Comparison of ENCODE assay signal across 9 mouse cellular contexts in the genomic region with DNA sequence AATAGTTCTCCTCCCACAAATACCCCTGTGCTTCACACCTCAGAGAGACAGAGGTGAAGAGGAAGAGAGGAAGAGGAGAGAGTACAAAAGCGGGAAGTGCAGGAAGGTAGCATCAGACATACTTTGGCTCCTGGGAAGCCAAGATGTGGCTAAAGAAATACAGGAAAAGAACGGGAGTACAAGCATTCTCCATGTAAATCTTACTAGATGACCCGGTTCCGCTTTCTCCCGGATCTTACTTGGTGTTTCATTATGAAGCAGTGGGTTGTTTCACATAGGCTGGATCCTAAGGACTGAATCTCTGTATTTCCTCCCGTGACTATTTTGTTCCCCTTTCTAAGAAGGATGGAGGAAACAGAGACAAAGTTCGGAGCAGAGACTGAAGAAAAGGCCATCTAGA. TPM values are rescaled to one million over a fixed set of nuclear protein-coding genes. Genes with fewer than 3 reads are reported as not detected.
DNase-seq lines count a peak whose midpoint lies in the region; ATAC-seq lines count a peak whose summit lies in the region.
"Had no signal": no experiment of that assay in that cellular context is flagged by ENCODE, and none has a peak within 500 bp of the region (broad histone marks: within the 10 kb centered on the region; RNA-seq: fewer than 3 reads in every experiment).

No protein-coding gene starts in this region.

- WGBS in heart, embryonic 12.5 days, result 27% methylated on average over 7 of the region's 7 CpGs
- WGBS in neural tube, embryonic 12.5 days, result 28% methylated on average over 7 of the region's 7 CpGs
- 29% methylated on average over 7 of the region's 7 CpGs for WGBS in hindbrain, embryonic 16.5 days
- 57% methylated on average over 7 of the region's 7 CpGs for WGBS in stomach, embryonic 15.5 days

- peaks cover 50% of the 10 kb centered on the region for H3K4me1 ChIP-seq in heart, embryonic 12.5 days (replicated peaks)
- H3K4me1 ChIP-seq in neural tube, embryonic 12.5 days, result peaks cover 49% of the 10 kb centered on the region
- H3K4me1 ChIP-seq in hindbrain, embryonic 16.5 days (ENCODE audit: control insufficient read depth, insufficient read depth, low read depth, low read length), result peaks cover 32% of the 10 kb centered on the region
- H3K4me1 ChIP-seq in stomach, embryonic 15.5 days, result peaks cover 14% of the 10 kb centered on the region

- no peaks in the 10 kb centered on the region for H3K36me3 ChIP-seq in heart, embryonic 12.5 days
- H3K36me3 ChIP-seq in neural tube, embryonic 12.5 days, result no peaks in the 10 kb centered on the region
- no peaks in the 10 kb centered on the region for H3K36me3 ChIP-seq in hindbrain, embryonic 16.5 days (ENCODE audit: control insufficient read depth, insufficient read depth, low read length)
- H3K36me3 ChIP-seq in stomach, embryonic 15.5 days, result no peaks in the 10 kb centered on the region

- no peaks in the 10 kb centered on the region for H3K27me3 ChIP-seq in heart, embryonic 12.5 days (replicated peaks)
- no peaks in the 10 kb centered on the region for H3K27me3 ChIP-seq in neural tube, embryonic 12.5 days (replicated peaks)
- no peaks in the 10 kb centered on the region for H3K27me3 ChIP-seq in hindbrain, embryonic 16.5 days (replicated peaks; ENCODE audit: control insufficient read depth, insufficient read depth, low read length)
- no peaks in the 10 kb centered on the region; the same call in 1 of the 2 replicates for H3K27me3 ChIP-seq in stomach, embryonic 15.5 days (replicated peaks)

- no peak for ATAC-seq in heart, embryonic 12.5 days (ENCODE audit: insufficient number of reproducible peaks, low FRiP score)
- no peak for ATAC-seq in neural tube, embryonic 12.5 days (ENCODE audit: low FRiP score, low read depth)
- ATAC-seq in hindbrain, embryonic 16.5 days, result no peak
- no peak for ATAC-seq in stomach, embryonic 15.5 days (ENCODE audit: insufficient read depth, low FRiP score, low read depth)

- no peak for DNase-seq in heart, postnatal 25 days (ENCODE audit: low spot score)
- DNase-seq in neural tube, embryonic 10.5 days (ENCODE audit: extremely low spot score, low spot score), result no peak
- DNase-seq in layer of hippocampus, adult 9-11 months, result no peak
- no peak for DNase-seq in gastrocnemius, postnatal 10 days
- DNase-seq: liver had no signal

- peak overlapping the region; percentile 6; the same call in 1 of the 2 replicates for H3K4me3 ChIP-seq in heart, embryonic 12.5 days
- H3K4me3 ChIP-seq in neural tube, embryonic 12.5 days, result peak overlapping the region; percentile 9; the same call in 1 of the 2 replicates
- H3K4me3 ChIP-seq in hindbrain, embryonic 16.5 days (ENCODE audit: low read length), result no peak overlapping the region
- H3K4me3 ChIP-seq in stomach, embryonic 15.5 days (replicated peaks), result no peak overlapping the region

- peak overlapping the region; percentile 57 for H3K4me2 ChIP-seq in heart, embryonic 12.5 days
- peak overlapping the region; percentile 40 for H3K4me2 ChIP-seq in neural tube, embryonic 12.5 days (replicated peaks)
- H3K4me2 ChIP-seq in hindbrain, embryonic 16.5 days (ENCODE audit: low read length), result peak overlapping the region; percentile 18
- peak overlapping the region; percentile 23; the same call in 1 of the 2 replicates for H3K4me2 ChIP-seq in stomach, embryonic 15.5 days

- H3K9me3 ChIP-seq in heart, embryonic 12.5 days (replicated peaks), result no peaks in the 10 kb centered on the region
- no peaks in the 10 kb centered on the region for H3K9me3 ChIP-seq in neural tube, embryonic 12.5 days
- no peaks in the 10 kb centered on the region for H3K9me3 ChIP-seq in hindbrain, embryonic 16.5 days (ENCODE audit: control insufficient read depth, low read length)
- no peaks in the 10 kb centered on the region for H3K9me3 ChIP-seq in stomach, embryonic 15.5 days

- H3K9ac ChIP-seq in heart, embryonic 12.5 days, result 0 out of 2 replicates have a peak overlapping the region, but pooled peaks have one; percentile 42
- H3K9ac ChIP-seq in neural tube, embryonic 12.5 days, result no peak overlapping the region
- H3K9ac ChIP-seq in hindbrain, embryonic 16.5 days (ENCODE audit: low read depth, low read length), result no peak overlapping the region
- no peak overlapping the region for H3K9ac ChIP-seq in stomach, embryonic 15.5 days

- H3K27ac ChIP-seq in heart, embryonic 12.5 days (ENCODE audit: poor library complexity, severe bottlenecking), result peak overlapping the region; percentile 77
- H3K27ac ChIP-seq in neural tube, embryonic 12.5 days, result no peak overlapping the region
- H3K27ac ChIP-seq in hindbrain, embryonic 16.5 days (ENCODE audit: low read depth, low read length), result no peak overlapping the region; the same call in 1 of the 2 replicates
- H3K27ac ChIP-seq in stomach, embryonic 15.5 days, result peak overlapping the region; percentile 63; the same call in 1 of the 2 replicates

- intact Hi-C loops in heart, postnatal 25 days (cut with DNase I), result no loop called here

RNA-seq across cellular contexts. Expression of a gene that starts 43.9 kb away (rescaled TPM):
- 1.4 and 1.7 TPM in 2 replicates for polyA plus RNA-seq in heart, embryonic 12.5 days (2016; fragmentation: Nextera tagmentation; extraction: Ambion mirVana)
- 1 to 10 TPM; 4.2 to 6.0 TPM for total RNA-seq in heart, postnatal 25 days (2021)
- polyA plus RNA-seq in neural tube, embryonic 12.5 days (2016; fragmentation: Nextera tagmentation; extraction: Ambion mirVana), result 35.0 and 38.6 TPM in 2 replicates
- polyA plus RNA-seq in hindbrain, embryonic 16.5 days (2015; fragmentation: Nextera tagmentation; extraction: Ambion mirVana), result 28.0 and 33.2 TPM in 2 replicates
- 6.1 and 7.2 TPM in 2 replicates for polyA plus RNA-seq in stomach, embryonic 15.5 days (2015; fragmentation: Nextera tagmentation; extraction: Ambion mirVana)
- total RNA-seq in gastrocnemius, postnatal 10 days (2021), result 10 to 100 TPM in 1 of 2 experiments, 1 to 10 TPM in 1; 9.3 to 13.1 TPM

Comparison
In these comparisons a context has a peak if more than half of its experiments do, and no peak if none do; other contexts are left out.
1. H3K27ac ChIP-seq: peak in heart, embryonic 12.5 days (single experiment) and stomach, embryonic 15.5 days (single experiment); none in neural tube, embryonic 12.5 days (single experiment) and hindbrain, embryonic 16.5 days (single experiment).
2. H3K4me3 ChIP-seq: peak in heart, embryonic 12.5 days (single experiment) and neural tube, embryonic 12.5 days (single experiment); none in hindbrain, embryonic 16.5 days (single experiment) and stomach, embryonic 15.5 days (single experiment).
3. Peak in every context shown above with its lines, with median percentiles within 50 percentile points of each other: H3K4me2 ChIP-seq.